In genomic region chr14:26067325-26067633, GRCm38 (mm10) we compare ENCODE assay signal across 7 mouse cellular contexts. TPM values are rescaled to one million over a fixed set of nuclear protein-coding genes. Genes with fewer than 3 reads are reported as not detected.
DNase-seq lines count a peak whose midpoint lies in the region; ATAC-seq and TF ChIP-seq lines count a peak whose summit lies in the region.
"Not testable (repeated sequence)": the region's sequence is repeated elsewhere in the genome, so short reads cannot be mapped to it uniquely, and the experiment has no call there.

Gene Tmem254c (minus strand): TSS chr14:26067355.

- not testable (repeated sequence) for H3K27me3 ChIP-seq in forebrain, embryonic 14.5 days (replicated peaks; ENCODE audit: control insufficient read depth, insufficient read depth, low read length); heart, postnatal 0 days (ENCODE audit: control insufficient read depth, insufficient read depth, low read length); intestine, postnatal 0 days (replicated peaks; ENCODE audit: control insufficient read depth, insufficient read depth, low read length); liver, postnatal 0 days (ENCODE audit: insufficient read depth, low read length); midbrain, postnatal 0 days (ENCODE audit: insufficient read depth, low read length)

- DNase-seq in adrenal gland, postnatal 4 days (ENCODE audit: low spot score in 2 of 2); forebrain, embryonic 14.5 days (ENCODE audit: low spot score); heart, postnatal 0 days (ENCODE audit: low spot score); left cerebral cortex, postnatal 14 days (ENCODE audit: low spot score in 2 of 2); liver, postnatal 0 days; midbrain, postnatal 0 days (ENCODE audit: low spot score): not testable (repeated sequence)

- H3K4me2 ChIP-seq in forebrain, embryonic 14.5 days (ENCODE audit: low read length); heart, postnatal 0 days (ENCODE audit: low read depth, low read length); intestine, postnatal 0 days (replicated peaks; ENCODE audit: low read depth); liver, postnatal 0 days (ENCODE audit: low read depth, low read length); midbrain, postnatal 0 days (ENCODE audit: low read depth, low read length, poor library complexity, severe bottlenecking): not testable (repeated sequence)

- H3K27ac ChIP-seq in forebrain, embryonic 14.5 days (ENCODE audit: low read depth, low read length); heart, postnatal 0 days (ENCODE audit: low read depth); intestine, postnatal 0 days (ENCODE audit: low read depth, low read length); liver, postnatal 0 days (ENCODE audit: low read depth); midbrain, postnatal 0 days (ENCODE audit: low read depth, low read length): not testable (repeated sequence)

- H3K4me1 ChIP-seq in forebrain, embryonic 14.5 days (ENCODE audit: control insufficient read depth, insufficient read depth, low read length); heart, postnatal 0 days (ENCODE audit: control insufficient read depth, insufficient read depth); intestine, postnatal 0 days (replicated peaks; ENCODE audit: control insufficient read depth, insufficient read depth, low read length); liver, postnatal 0 days (ENCODE audit: insufficient read depth); midbrain, postnatal 0 days (ENCODE audit: insufficient read depth, low read length): not testable (repeated sequence)

- WGBS in forebrain, embryonic 14.5 days = no CpG with 5 or more reads among the region's 10 CpGs
- no CpG with 5 or more reads among the region's 10 CpGs for WGBS in heart, postnatal 0 days
- WGBS in intestine, postnatal 0 days = no CpG with 5 or more reads among the region's 10 CpGs
- WGBS in liver, postnatal 0 days (ENCODE audit: insufficient replicate concordance) = no CpG with 5 or more reads among the region's 10 CpGs
- WGBS in midbrain, postnatal 0 days = no CpG with 5 or more reads among the region's 10 CpGs

- intact Hi-C loops in left cerebral cortex, postnatal 14 days (cut with DNase I) = not testable (repeated sequence)

- H3K4me3 ChIP-seq in forebrain, embryonic 14.5 days (ENCODE audit: low read depth, low read length); heart, postnatal 0 days (ENCODE audit: low read depth, low read length); intestine, postnatal 0 days (ENCODE audit: low read depth, low read length); liver, postnatal 0 days (ENCODE audit: low read depth, low read length); midbrain, postnatal 0 days (ENCODE audit: low read depth, low read length): not testable (repeated sequence)

- not testable (repeated sequence) for TF ChIP-seq CTCF in heart, postnatal 0 days (IDR thresholded peaks at IDR 0.05; ENCODE audit: low read depth); intestine, postnatal 0 days (IDR thresholded peaks at IDR 0.05; ENCODE audit: low read depth); liver, postnatal 0 days (IDR thresholded peaks at IDR 0.05; ENCODE audit: low read depth); midbrain, postnatal 0 days (IDR thresholded peaks at IDR 0.05)

- not testable (repeated sequence) for H3K36me3 ChIP-seq in forebrain, embryonic 14.5 days (ENCODE audit: control insufficient read depth, insufficient read depth, low read length); heart, postnatal 0 days (replicated peaks; ENCODE audit: control insufficient read depth, insufficient read depth, low read length); intestine, postnatal 0 days (ENCODE audit: control insufficient read depth, insufficient read depth); liver, postnatal 0 days (replicated peaks; ENCODE audit: insufficient read depth, low read length); midbrain, postnatal 0 days (ENCODE audit: insufficient read depth, low read length)

- H3K9me3 ChIP-seq in forebrain, embryonic 14.5 days (replicated peaks; ENCODE audit: control insufficient read depth, low read length); heart, postnatal 0 days (replicated peaks; ENCODE audit: control insufficient read depth, low read length); intestine, postnatal 0 days (ENCODE audit: control insufficient read depth); liver, postnatal 0 days (ENCODE audit: low read length); midbrain, postnatal 0 days (ENCODE audit: low read length): not testable (repeated sequence)

- not testable (repeated sequence) for H3K9ac ChIP-seq in forebrain, embryonic 14.5 days (ENCODE audit: low read length); heart, postnatal 0 days (replicated peaks; ENCODE audit: low read depth, low read length); intestine, postnatal 0 days (ENCODE audit: low read depth, low read length); liver, postnatal 0 days (replicated peaks); midbrain, postnatal 0 days (replicated peaks; ENCODE audit: low read length, poor library complexity, severe bottlenecking)

- TF ChIP-seq EP300 in heart, postnatal 0 days (IDR thresholded peaks at IDR 0.05; ENCODE audit: low read depth); liver, postnatal 0 days (IDR thresholded peaks at IDR 0.05; ENCODE audit: low read depth): not testable (repeated sequence)

- peak; percentile 92 for ATAC-seq in forebrain, embryonic 14.5 days
- ATAC-seq in heart, postnatal 0 days (ENCODE audit: insufficient read depth, low read depth) = peak; percentile 64; the same call in 1 of the 2 replicates
- ATAC-seq in intestine, postnatal 0 days = peak; percentile 84
- peak; percentile 87 for ATAC-seq in liver, postnatal 0 days
- peak; percentile 87 for ATAC-seq in midbrain, postnatal 0 days (ENCODE audit: low FRiP score)

RNA-seq across cellular contexts. Expression of gene Tmem254c, which starts in this region (rescaled TPM):
- total RNA-seq in adrenal gland, postnatal 4 days (2021) = 10 to 100 TPM; 22.2 to 45.4 TPM
- polyA plus RNA-seq in forebrain, embryonic 14.5 days (2014; fragmentation: Nextera tagmentation; extraction: Ambion mirVana) = 11.6 and 24.2 TPM in 2 replicates
- 9.0 and 18.0 TPM in 2 replicates for total RNA-seq in heart, postnatal 0 days (2014; rRNA removed; ENCODE audit: low replicate concordance)
- polyA plus RNA-seq in heart, postnatal 0 days (2015; fragmentation: Nextera tagmentation; extraction: Ambion mirVana) = 17.5 and 18.1 TPM in 2 replicates
- polyA plus RNA-seq in intestine, postnatal 0 days (2015; fragmentation: Nextera tagmentation; extraction: Ambion mirVana) = 57.1 and 57.3 TPM in 2 replicates
- total RNA-seq in left cerebral cortex, postnatal 14 days (2021) = 10 to 100 TPM; 56.7 to 64.3 TPM
- 34.7 and 41.0 TPM in 2 replicates for polyA plus RNA-seq in liver, postnatal 0 days (2015; fragmentation: Nextera tagmentation; extraction: Ambion mirVana)
- 37.7 and 39.0 TPM in 2 replicates for total RNA-seq in midbrain, postnatal 0 days (2014; rRNA removed)
- polyA plus RNA-seq in midbrain, postnatal 0 days (2015; fragmentation: Nextera tagmentation; extraction: Ambion mirVana) = 36.2 and 49.6 TPM in 2 replicates
